16 mouse cellular contexts compared by ENCODE assay signal in the genomic region with DNA sequence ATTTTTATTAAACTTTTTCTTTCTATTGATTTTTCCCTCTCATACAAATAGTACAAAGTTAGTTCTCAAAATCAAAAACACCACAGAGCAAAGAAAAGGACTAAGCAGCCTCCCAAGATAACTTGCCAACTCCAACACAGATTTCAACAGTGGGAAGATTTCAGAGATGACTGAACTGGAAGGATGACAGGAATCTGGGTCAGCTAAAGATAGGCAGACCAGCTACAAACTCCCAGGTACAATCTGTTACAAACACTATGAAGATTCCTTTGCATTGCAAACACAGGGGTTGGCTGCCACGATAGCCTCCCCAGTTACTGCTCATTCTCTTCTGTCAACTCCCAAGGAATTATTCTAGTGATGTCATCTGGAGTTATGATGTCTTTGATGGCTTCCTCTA.
DNase-seq lines count a peak whose midpoint lies in the region.
"Had no signal": no experiment of that assay in that cellular context is flagged by ENCODE, and none has a peak within 500 bp of the region (broad histone marks: within the 10 kb centered on the region; RNA-seq: fewer than 3 reads in every experiment).

No protein-coding gene starts in this region.

- intact Hi-C loops in left cerebral cortex, postnatal 4 days (cut with DNase I): no loop called here
- intact Hi-C loops in left cerebral cortex, postnatal 36 days (cut with DNase I): no loop called here

- peak; percentile 17 to 58 for DNase-seq in frontal cortex, adult 2 months (ENCODE audit: extremely low spot score in 1 of 2, low spot score in 1 of 2)
- DNase-seq in frontal cortex, postnatal 25 days (ENCODE audit: low spot score in 2 of 2): no peak
- DNase-seq in left cerebral cortex, adult 18-20 months (ENCODE audit: low spot score in 2 of 2): peak; percentile 2 to 20
- DNase-seq in left cerebral cortex, postnatal 4 days: no peak
- peak; percentile 77 for DNase-seq in brain, adult 2 months (ENCODE audit: low read depth, low spot score)
- DNase-seq in left cerebral cortex, postnatal 36 days (ENCODE audit: low spot score in 2 of 2): peak; percentile 8 to 19
- no peak for DNase-seq in layer of hippocampus, postnatal 14 days (ENCODE audit: low spot score in 2 of 2)
- DNase-seq: adrenal gland, adult 2 months; B cell, adult 2 months; cerebellum, adult 11-12 months; forebrain, postnatal 0 days; kidney, adult 8-10 months; kidney, postnatal 10 days; lung, adult 18-20 months; lung, postnatal 10 days; thymus, postnatal 14 days had no signal

Comparison
In these comparisons a context has a peak if more than half of its experiments do, and no peak if none do; other contexts are left out.
1. DNase-seq: peak in frontal cortex, adult 2 months (2 of 2), left cerebral cortex, adult 18-20 months (2 of 2), brain, adult 2 months (single experiment) and left cerebral cortex, postnatal 36 days (2 of 2); none in frontal cortex, postnatal 25 days (0 of 2), left cerebral cortex, postnatal 4 days (single experiment) and layer of hippocampus, postnatal 14 days (0 of 2).